Mouse (Mus musculus) adrenal gland, postnatal 10 days (tissue): ENCODE measurements at regions not wholly inside any gene's neighbourhood (a gene's known extent, or its start where the extent isn't known, plus 50 kb on each side); places are given as distances from the start of the nearest gene placed in this dataset.

ENCODE experiments used
- DNase-seq: peaks from one replicate; pipeline ENCODE4 v3.0.0; 2021; ENCODE audit warnings: mixed read lengths

DNA sequence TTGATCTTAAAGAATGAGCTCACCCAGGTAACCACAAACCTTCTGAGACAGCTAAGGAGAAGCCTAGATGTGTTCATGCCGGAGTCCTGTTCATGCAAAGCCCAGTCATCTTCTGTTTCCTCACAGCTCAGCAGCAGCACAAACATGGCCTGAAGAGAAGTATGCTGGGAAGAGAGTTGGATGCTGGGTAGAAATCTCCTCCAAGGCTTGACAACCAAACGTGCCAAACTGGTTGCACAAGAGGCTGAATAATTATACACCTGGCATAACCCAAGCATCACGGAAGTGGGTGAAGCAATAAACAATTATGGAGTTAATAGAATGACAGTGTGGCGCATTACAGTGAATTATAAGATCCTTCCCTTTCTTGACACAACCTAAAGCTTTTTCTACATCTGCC, 404.0 kb upstream of the Acvr2a start:
- no peak for DNase-seq

DNA sequence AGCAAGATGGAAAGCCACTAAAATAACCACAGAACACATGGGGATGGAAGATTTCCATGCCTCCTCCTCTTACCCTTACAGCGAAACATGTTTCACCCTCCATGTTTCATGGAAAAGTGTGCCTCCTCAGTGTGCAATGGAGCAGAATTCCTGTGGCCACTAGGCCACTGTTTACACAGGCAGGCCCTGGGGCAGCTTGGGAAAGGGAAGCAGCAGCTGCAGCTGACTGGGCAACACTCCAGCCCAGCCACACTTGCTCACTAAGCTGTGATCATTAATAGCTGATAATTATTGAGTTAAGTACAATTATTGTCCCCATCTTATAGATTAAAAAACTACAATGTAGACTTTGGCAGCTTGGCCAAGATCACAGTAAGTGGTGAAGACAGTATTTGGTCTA, 402.5 kb upstream of the Acvr2a start:
- no peak for DNase-seq

DNA sequence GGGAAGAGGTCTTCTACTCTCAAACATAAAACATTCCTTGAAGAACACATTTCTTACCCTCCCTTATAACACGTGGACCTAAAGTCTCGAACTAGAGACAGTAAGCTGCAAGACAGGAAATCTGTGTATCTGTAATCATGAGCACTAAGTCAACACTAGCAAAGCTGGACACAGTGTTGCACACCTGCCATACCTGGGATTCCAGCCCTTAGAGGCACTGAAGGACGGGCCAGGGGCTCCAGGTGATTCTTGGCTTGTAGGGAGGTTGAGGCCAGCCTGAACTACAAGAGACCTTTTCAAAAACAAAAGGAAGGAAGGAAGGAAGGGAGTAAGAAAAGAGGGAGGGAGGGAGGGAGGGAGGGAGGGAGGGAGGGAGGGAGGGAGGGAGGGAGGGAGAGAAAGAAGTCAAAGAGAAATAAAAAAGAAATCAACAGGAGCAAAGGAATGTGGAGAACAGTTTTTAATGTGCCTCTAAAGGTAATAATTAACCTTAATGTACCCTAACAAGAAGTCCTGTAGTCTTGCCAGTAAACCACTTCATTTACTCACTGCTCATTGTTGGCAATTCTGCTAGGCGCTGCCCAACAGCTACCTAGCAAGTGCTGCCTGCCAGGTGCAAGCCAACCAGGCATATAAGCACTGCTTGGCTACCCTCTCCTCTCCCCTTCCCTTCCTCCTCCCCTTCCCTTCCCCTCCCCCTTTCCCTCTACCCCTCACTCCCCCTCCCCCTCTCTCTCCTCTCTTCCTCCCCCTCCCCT, 401.0 kb upstream of the Acvr2a start:
- no peak for DNase-seq

DNA sequence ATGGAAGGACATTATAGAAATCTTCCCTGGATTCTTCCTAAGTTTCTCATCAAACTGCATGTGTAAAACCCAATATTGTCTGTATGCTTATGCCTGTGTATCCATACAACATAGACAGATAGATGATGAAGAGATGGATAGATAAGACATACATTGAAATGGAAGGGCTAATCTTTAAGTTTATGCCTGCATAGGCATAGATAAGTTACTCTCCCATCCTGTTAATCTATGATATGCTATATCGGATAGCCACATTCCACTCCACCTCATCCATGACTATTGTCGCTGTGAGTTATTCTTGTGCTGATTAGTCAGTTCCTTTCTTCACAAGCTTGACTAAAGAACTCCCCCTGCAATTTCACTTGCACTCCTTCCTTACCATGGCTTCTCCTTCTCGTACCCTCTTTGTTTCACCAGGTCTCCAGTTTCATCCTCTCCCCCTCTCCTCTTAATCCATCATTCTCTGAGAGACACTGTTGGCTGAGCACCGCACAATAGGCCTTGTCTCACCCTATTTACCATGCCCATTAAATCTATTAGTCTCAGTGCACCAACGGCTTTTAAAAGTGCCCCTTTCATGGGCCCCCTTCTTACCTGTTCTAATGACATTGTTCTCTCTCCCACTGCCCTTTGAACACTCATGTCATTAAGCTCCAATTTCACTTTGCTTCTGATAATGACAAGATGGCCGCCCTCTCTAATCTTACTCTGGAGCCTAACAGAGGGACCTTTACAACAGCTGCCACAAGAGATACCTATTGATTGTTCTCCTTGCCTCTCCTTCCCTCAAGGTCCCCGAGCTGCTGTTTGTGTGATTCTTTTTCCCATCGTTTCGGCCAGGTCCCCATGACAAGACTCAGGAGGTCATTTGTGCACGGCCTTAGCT, 399.1 kb upstream of the Acvr2a start:
- no peak for DNase-seq

DNA sequence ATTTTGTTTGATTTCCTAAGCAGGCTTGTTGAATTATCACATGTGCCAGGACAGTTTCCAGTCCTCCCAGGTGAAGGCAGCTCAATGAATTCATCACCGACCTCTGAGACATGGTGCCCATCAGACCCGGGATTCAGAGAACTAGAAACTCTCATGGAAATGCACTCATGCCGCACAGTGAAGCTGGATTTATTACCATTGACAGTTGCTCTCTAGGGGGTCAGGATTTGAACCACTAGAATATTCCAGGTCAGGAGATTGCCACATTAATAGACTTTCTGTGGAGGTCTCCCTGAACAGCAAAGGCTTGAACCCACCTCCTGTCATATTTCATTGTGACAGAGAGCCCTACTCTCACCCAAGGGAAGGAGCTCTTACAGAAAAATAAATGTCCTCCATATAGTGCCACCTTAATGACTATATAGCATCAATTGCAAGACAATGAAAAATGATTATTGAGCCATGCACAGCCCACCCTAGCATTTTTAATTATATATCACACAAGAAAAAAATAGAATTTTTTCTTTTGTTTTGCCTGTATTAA, 397.6 kb upstream of the Acvr2a start:
- DNase-seq = no peak

DNA sequence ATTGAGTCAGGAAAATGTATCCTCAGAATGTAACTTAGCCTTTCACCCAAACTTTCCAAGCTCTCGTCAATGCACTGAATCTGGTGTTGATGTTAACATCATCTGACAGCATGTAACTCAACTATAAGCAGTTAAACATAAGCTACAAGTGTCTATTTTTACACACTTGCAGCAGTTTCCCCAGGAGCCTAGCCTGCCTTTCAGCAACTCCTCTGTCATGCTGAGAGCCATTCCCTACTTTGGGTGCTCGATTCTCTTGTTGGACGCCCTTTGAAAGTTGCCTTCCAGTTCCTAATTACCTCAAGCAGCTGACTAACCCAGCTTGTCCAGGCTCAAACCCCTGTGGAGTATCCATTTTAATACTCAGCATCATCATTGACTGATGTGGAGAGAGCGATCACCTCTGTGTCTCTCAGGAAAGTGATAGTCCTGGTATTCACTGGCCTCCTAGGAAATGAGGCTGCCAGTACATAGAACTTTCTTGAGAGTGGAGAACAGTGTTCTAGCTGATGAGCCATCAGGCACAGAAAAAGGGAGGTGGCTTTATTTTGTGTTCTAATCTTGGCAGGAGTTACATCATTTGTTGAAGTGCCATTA, 396.8 kb upstream of the Acvr2a start:
- DNase-seq = no peak

DNA sequence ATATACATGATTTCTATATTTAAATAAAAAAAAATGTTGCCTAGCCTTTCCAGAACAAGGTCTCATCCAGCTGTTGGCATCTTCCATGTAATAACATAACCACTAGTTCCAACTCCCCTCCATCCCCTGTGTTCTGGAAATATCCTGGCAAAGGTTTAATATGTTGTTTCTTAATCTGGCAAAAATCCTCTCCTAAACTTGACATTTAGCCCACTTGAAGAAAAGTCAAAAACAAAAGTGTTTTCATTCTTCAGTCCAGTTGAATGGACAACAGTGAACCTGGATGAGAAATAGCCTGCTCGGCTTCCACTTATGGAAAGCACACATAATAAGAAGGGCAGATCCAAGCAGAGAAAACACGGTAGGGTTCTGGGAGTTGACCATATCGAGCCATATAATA, 393.1 kb upstream of the Acvr2a start:
- no peak for DNase-seq

DNA sequence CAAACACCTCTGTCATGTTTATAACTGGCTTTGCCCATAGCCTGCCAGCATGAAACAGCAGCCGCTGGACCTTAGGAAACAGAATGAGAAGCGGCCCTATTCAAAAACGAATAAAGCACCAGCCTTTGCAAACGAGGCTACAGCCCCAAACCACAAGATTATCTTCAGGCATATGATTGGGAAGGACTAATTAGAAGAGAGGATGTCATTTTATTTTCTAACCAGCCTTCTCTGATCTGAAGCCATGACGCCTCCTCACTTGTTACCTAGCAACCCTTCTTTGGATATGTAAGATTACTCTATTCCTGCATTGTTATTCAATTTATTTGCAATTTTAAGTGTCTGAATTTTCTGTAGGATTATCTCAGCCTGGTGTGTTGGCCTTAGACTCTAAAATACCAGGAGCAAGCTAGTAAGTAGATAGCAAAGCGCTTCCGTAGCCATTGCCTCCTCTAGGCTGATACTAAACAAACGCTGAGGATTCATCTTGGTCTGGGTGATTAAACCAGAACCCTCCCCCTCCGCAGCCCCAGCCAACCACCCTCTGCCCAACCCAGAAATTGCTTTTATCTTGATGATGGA, 390.0 kb upstream of the Acvr2a start:
- no peak for DNase-seq

DNA sequence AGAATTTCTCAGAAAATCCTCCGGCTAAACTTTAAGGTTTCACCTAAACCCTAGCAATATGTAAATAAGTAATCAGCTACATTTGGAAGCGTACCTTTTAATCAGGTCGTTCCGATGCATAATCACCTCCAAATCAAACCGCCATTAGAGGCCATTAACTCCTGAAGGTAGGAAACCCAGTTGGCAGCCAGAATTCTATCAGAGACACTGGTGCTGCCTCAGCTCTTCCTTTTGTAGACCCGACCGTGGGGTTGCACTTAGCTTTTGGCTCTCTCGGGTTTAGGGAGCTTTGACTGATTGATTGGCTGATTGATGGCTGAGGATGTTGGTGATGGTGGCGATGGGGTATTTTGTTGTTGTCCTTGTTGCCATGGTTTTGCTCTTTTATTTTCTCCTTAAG, 389.3 kb upstream of the Acvr2a start:
- DNase-seq = no peak

DNA sequence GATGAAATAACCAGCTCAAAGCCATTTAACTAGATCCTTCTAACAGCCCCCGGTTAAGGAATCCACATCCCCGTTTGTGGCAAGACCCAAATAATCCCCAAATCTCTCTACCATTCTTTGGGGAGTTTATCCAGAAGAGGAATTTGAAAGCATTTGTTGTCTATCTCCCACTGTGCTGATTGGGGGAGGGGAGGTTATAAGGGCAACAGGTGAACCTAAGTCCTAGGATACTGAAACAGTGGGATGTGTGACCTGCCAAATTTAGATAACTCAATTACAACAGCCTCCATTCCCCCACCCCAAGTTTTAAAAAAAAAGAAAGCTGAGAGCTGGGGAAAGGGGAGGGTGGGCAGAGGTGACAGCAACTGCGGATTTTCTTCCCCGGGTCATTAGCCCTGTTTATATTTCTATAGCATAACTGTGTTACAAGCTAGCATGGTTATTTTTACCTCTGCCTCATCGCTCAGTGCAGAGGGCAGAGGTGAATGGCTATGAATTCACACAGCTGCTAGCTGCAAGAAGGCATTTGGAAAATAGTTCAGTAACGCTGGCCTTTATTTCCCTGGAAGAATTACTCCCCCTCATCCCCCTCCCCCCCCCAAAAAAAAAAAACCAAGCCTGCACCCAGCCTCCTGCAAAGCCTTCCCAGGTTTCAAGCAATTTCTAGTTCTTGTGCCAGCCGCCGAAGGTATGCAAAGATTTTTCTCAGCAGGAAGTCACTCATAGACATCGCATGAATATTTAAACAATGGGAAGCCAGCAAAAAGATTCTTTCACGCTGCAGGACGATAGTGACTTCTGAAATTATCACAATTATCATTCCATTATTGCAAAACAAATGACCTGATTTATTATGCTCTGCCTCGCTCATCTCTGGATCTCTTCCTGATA, 388.5 kb upstream of the Acvr2a start:
- no peak for DNase-seq

DNA sequence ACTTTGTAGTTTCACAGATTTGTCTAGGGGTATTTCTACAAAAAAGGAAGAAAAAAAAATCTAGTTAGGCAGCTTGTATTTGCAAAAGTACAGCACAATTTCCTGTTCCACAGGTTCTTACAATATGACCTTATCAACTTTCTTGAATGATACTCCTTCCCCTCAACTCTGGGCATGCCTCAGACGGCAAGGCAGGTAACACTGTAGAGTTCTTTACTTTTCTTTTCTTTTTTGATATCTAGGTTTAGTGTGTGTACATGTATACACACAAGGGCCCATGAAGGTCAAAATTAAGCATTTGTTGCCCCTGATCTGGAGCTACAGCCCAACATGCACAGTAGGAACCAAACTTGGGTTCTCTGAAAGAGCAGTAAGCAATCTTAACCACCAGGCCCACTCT, 381.4 kb upstream of the Acvr2a start:
- DNase-seq = no peak

DNA sequence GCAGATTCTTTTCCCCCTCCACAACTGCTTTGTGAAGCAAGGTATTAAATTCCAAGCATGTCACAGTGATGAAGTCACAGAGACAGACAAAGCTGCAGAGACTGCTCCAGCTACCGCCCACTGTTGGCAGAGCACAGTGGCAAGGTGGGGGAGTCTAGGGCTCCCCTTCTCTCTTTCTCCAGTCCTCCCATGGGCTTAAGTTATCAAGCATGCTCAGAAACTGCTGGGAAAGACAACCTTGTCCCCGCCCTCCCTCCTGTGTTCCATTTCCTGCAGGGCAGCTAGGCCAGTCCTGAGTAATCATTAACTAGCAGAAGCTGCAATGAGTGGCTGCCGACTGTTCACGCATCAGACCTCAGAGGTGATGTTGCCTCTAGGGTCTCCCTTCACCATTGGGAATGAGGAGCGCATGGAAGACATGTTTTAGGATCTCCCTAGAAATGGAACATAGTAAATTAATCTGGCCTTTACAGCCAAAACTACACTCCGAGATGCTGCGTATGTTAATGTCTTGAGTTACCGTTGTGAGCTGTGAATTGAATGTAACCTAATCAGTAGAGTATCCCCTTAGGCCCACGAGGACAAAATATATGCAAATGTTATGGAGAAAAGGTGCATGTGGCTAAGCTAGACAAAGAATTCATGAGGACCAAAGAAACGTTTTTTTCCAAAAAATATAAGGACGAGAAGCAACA, 372.5 kb upstream of the Acvr2a start:
- peak; percentile 16 for DNase-seq

DNA sequence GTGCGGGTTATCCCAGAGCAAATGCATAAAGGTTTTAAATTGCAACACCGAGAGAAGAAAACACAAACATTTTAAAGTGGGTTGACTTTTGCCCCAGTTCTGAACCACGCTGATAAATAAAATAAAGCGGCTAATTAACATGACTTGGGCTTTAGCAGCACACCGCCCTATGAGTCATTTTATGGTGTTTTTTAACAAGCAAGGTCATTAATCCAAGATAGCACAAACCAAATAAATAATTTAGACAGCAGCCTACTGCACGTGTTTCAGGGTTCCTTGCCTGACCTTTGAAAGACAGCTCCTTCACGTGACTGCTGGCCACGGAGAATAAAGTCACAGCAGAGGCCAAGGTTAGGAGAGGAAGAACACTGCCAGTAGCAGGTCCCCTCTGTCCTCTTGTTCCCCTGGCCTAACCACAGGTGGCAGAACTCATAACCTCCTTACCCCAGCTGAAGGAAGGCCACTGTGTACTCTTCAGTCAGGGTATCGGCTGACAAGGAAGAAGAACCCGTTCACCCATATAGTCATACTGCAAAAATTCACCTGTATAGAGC, 371.8 kb upstream of the Acvr2a start:
- DNase-seq = peak; percentile 61

DNA sequence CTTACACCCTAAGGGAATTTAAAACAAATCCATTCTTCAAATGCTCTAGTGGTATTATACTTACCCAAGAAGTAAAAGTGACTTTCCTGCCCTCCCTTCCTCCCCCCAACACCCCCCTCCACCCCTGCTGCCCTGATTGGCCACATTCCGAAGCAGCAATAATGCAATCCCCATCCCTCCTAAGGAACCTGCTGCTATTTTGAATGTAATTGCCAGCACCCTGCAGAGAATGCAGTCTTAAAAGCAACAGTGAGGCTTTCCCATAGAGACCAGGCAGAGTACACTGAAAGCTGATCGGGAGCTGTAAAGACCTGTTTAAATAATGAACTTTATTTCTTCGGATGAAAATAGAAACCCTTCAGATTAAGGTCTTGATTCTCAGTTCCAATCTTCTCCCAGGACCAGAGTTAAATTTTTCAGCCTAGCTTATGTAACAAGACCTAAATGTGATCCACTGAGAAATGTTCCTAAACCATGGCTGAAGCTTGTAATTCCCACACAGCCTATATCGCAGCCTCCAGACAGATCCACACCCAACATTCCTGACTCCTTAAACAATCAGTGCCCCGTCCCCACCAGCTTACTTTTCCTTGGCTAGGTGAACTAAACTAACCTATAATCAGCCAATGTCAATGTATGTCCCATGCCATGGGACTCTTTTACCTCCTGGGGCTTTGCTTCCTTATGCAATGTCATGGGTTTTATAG, 367.9 kb upstream of the Acvr2a start:
- DNase-seq = no peak

DNA sequence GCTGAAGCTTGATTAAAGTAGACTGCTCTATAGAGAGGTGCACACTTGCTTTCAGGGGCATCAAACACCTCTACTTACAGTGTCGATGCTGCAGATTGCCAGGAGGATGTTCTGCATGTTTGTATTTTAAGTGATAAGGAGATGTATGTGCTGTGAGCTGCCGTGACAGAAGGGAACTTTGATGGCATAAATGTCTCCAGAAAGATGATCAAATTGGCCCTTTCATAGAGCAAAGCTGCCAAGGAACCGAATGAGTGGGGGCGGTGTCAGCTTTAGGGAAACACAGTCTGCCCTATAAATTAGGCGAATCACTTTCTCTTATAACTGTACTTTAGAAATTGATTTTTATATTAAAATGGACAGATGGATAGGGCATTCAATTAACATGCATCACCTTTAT, 367.3 kb upstream of the Acvr2a start:
- no peak for DNase-seq

DNA sequence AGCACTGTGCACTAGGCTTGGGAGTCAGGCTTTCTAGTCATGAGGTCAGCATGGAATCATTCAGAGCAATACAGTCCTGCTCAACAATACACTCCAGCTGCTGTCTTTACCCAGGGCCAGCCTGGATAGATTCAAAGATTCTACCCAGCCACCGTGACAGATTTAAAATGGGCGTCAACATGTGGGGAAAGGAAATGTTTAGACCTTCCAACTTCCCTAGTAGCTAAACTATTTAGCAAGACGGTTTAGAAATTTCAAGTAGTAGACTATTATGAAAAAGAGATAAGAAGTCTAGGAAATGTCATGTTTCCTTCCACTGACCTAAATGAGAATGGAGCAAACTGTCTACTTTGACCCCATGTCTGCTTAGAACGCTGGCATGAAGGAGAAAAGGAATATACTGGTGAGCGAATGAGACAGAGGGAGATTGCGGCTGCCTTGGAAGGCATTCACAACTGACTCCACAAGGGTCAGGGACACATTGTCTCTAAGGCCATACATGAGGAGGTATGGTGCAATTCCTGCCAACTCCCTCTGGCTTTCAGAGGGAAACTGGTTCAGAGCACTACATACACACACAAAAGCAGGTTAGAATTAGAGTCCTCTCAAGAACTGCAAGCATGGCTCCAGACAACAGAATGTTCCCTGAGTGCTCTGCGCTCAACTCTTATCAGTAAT, 364.6 kb upstream of the Acvr2a start:
- DNase-seq = peak; percentile 20

DNA sequence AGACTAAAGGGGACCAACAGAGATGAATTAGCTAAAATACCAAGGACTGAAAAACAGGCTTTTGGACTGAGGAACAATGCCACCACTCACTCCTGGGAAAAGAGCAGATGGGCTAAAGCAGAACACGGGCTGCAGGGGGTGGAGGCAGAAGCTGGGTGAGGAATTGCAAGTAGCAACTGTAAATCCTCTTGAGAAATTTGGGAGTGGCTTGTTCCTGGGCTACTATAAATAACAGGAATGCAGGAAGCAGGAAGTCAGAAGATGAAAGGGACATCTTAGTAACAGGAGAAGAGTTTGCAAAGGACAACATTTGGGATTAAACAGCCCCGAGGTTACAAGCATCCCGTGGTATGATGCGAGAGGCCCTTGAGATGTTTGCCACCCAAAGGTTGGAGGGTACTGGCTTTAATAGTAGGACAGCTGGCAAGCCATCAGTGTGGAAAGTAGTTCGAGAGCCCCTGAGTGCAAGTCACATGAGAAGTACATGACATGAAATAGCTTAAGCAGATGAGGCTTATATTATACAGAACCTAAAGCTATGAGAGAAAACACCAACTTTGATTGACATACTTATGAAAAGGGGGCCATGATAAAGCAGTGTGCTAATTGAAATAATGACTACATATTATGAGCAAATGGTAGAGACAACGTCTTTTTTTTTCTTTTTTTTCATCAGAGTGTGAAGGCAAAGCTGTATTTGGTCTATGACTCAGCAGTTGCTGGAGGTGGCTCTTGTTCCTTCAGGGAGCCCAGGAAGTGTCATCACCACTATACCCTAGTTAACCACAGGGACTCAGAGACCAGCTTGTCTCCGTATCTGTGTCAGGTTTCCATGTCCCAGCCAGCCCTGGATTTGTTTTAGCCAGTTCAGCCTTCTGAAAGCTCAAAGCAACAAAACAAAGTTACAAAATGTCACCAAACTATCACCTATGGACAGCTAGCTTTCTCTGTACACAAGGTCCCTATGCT, 357.6 kb upstream of the Acvr2a start:
- DNase-seq = no peak

DNA sequence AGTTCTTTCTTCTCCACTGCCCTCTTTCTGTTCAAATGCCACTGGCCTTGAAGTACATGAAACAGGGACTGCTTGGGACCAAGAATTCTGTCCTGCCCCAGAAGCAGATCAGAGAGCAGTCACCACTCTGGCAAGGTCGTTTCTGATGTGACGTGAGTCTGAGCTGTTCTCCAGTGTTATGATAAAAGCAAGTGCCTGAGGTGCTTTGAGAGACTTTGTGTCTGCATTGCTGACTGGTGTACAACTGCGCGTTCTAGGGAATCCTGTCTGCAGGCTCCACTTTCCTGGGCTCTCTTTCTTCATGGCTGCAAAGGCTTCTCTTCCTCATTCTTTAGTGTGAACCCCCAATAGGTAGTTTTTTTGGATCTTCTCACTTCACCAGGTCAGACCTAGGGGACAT, 356.8 kb upstream of the Acvr2a start:
- DNase-seq = peak; percentile 19
